Mouse (Mus musculus): ENCODE measurements at regions not wholly inside any gene's neighbourhood (a gene's known extent, or its start where the extent isn't known, plus 50 kb on each side); places are given as distances from the start of the nearest gene placed in this dataset.

DNA sequence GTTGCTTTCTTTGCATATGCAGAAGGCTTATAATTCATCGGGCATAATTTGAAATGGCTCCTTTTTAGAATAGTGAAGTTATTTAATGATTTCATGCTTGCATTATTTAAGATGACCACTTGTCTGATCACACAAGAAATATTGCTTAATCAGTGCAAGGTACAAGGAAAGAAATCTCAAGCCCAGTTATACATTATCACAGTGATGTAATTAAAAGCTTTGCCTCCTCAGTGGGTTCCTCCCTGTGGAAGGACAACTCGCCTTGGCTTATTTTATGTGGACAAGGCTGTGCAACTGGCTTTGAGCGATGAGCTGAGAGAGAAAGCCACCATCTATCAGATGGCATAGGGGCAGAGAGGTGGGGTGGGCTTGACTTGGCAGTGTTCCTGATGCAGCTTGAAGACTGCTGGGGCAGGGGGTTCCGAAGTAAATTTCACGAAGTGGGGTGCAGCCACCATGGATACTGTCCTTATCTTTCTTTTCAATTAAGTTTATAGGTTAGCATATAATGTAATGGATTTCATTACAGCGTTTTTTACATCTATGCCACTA is 74.6 kb downstream of the Btg1 start:
- H3K4me3 ChIP-seq (ENCODE audit: low read depth, low read length), result no peak overlapping the region
- no peak overlapping the region for H3K27ac ChIP-seq (ENCODE audit: insufficient read depth, low read length)
- no peaks in the 10 kb centered on the region for H3K27me3 ChIP-seq (ENCODE audit: control insufficient read depth, insufficient read depth, low read length, poor library complexity, severe bottlenecking)
- no peaks in the 10 kb centered on the region for H3K36me3 ChIP-seq (ENCODE audit: control insufficient read depth, insufficient read depth, low read length, poor library complexity, severe bottlenecking)
- TF ChIP-seq EP300 (IDR thresholded peaks at IDR 0.05; ENCODE audit: insufficient read depth, low read depth, low read length) (no peak), POLR2A (IDR thresholded peaks at IDR 0.05; ENCODE audit: insufficient read depth, low read length) (no peak), CTCF (IDR thresholded peaks at IDR 0.05; ENCODE audit: low read depth, low read length) (no peak)
- no peaks in the 10 kb centered on the region for H3K4me1 ChIP-seq (ENCODE audit: control insufficient read depth, insufficient read depth, low read length)
- no peak overlapping the region for H3K9ac ChIP-seq (ENCODE audit: low read depth, poor library complexity, severe bottlenecking)
- no peaks in the 10 kb centered on the region for H3K9me3 ChIP-seq (replicated peaks; ENCODE audit: control insufficient read depth, insufficient read depth, low read length, poor library complexity, severe bottlenecking)

DNA sequence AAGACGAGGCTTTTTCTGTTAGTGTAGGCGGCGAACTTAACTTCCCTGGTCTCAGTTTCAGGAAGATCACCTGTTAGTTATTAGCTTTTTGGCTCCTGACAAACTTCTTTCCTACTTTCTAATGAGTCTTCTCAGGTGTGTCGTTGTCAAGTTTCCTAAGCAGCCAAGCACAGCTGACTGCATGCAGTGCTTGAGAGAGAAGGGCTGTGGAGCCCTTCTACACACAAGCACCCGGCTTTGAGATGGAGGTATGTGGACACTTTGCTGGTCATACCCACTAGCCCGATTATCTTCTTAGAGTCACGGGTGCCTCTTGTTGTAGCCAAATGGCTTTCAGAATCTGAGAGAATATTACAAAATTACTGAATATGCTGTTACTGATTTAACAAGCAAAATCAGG is 76.0 kb downstream of the Btg1 start:
- TF ChIP-seq EP300 (IDR thresholded peaks at IDR 0.05; ENCODE audit: insufficient read depth, low read depth, low read length), result no peak
- TF ChIP-seq POLR2A (IDR thresholded peaks at IDR 0.05; ENCODE audit: insufficient read depth, low read length), result no peak
- no peak for TF ChIP-seq CTCF (IDR thresholded peaks at IDR 0.05; ENCODE audit: low read depth, low read length)
- Histone ChIP-seq H3K36me3 (ENCODE audit: control insufficient read depth, insufficient read depth, low read length, poor library complexity, severe bottlenecking) (no peaks in the 10 kb centered on the region), H3K27ac (ENCODE audit: insufficient read depth, low read length) (no peak overlapping the region), H3K9ac (ENCODE audit: low read depth, poor library complexity, severe bottlenecking) (no peak overlapping the region), H3K27me3 (ENCODE audit: control insufficient read depth, insufficient read depth, low read length, poor library complexity, severe bottlenecking) (no peaks in the 10 kb centered on the region), H3K4me3 (ENCODE audit: low read depth, low read length) (no peak overlapping the region), H3K4me1 (ENCODE audit: control insufficient read depth, insufficient read depth, low read length) (no peaks in the 10 kb centered on the region), H3K9me3 (replicated peaks; ENCODE audit: control insufficient read depth, insufficient read depth, low read length, poor library complexity, severe bottlenecking) (no peaks in the 10 kb centered on the region)

DNA sequence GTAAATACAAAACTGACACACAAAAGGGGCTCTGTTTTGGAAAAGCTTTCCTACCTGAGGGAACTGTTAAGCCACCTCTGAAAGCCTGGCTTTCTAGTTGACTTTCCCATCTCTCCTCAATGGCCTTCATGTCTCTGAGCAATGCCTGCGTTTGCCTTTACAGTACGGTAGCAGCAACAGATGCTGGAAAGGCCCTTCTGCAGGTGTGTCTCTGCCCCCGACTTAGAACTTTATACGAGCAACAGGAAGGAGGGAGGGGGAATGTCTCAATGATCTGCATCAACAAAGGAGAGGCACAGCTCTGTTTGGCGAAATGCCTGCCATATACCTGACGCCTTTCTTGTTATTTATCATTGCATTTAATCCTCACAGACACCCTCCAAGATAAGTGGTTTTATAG is 77.0 kb downstream of the Btg1 start:
- Histone ChIP-seq H3K27me3 (ENCODE audit: control insufficient read depth, insufficient read depth, low read length, poor library complexity, severe bottlenecking) (no peaks in the 10 kb centered on the region), H3K9me3 (replicated peaks; ENCODE audit: control insufficient read depth, insufficient read depth, low read length, poor library complexity, severe bottlenecking) (no peaks in the 10 kb centered on the region), H3K27ac (ENCODE audit: insufficient read depth, low read length) (no peak overlapping the region), H3K9ac (ENCODE audit: low read depth, poor library complexity, severe bottlenecking) (no peak overlapping the region), H3K4me1 (ENCODE audit: control insufficient read depth, insufficient read depth, low read length) (no peaks in the 10 kb centered on the region), H3K36me3 (ENCODE audit: control insufficient read depth, insufficient read depth, low read length, poor library complexity, severe bottlenecking) (no peaks in the 10 kb centered on the region), H3K4me3 (ENCODE audit: low read depth, low read length) (no peak overlapping the region)
- no peak for TF ChIP-seq EP300 (IDR thresholded peaks at IDR 0.05; ENCODE audit: insufficient read depth, low read depth, low read length)
- no peak for TF ChIP-seq POLR2A (IDR thresholded peaks at IDR 0.05; ENCODE audit: insufficient read depth, low read length)
- no peak for TF ChIP-seq CTCF (IDR thresholded peaks at IDR 0.05; ENCODE audit: low read depth, low read length)

- TF ChIP-seq POLR2A (IDR thresholded peaks at IDR 0.05; ENCODE audit: insufficient read depth, low read length) (no peak), CTCF (IDR thresholded peaks at IDR 0.05; ENCODE audit: low read depth, low read length) (no peak), EP300 (IDR thresholded peaks at IDR 0.05; ENCODE audit: insufficient read depth, low read depth, low read length) (no peak)
- Histone ChIP-seq H3K9ac (ENCODE audit: low read depth, poor library complexity, severe bottlenecking) (no peak overlapping the region), H3K4me1 (ENCODE audit: control insufficient read depth, insufficient read depth, low read length) (no peaks in the 10 kb centered on the region), H3K9me3 (replicated peaks; ENCODE audit: control insufficient read depth, insufficient read depth, low read length, poor library complexity, severe bottlenecking) (no peaks in the 10 kb centered on the region), H3K27ac (ENCODE audit: insufficient read depth, low read length) (no peak overlapping the region), H3K27me3 (ENCODE audit: control insufficient read depth, insufficient read depth, low read length, poor library complexity, severe bottlenecking) (no peaks in the 10 kb centered on the region), H3K36me3 (ENCODE audit: control insufficient read depth, insufficient read depth, low read length, poor library complexity, severe bottlenecking) (no peaks in the 10 kb centered on the region), H3K4me3 (ENCODE audit: low read depth, low read length) (no peak overlapping the region)
Measured at GRCm38 (mm10) chr10:96696571-96696970, 79.8 kb downstream of the Btg1 start.

GRCm38 (mm10) chr10:96697781-96698180 is 81.0 kb downstream of the Btg1 start:
- Histone ChIP-seq H3K4me1 (ENCODE audit: control insufficient read depth, insufficient read depth, low read length) (no peaks in the 10 kb centered on the region), H3K9ac (ENCODE audit: low read depth, poor library complexity, severe bottlenecking) (no peak overlapping the region), H3K9me3 (replicated peaks; ENCODE audit: control insufficient read depth, insufficient read depth, low read length, poor library complexity, severe bottlenecking) (no peaks in the 10 kb centered on the region), H3K27ac (ENCODE audit: insufficient read depth, low read length) (no peak overlapping the region), H3K36me3 (ENCODE audit: control insufficient read depth, insufficient read depth, low read length, poor library complexity, severe bottlenecking) (no peaks in the 10 kb centered on the region), H3K4me3 (ENCODE audit: low read depth, low read length) (no peak overlapping the region; the same call in 1 of the 2 replicates), H3K27me3 (ENCODE audit: control insufficient read depth, insufficient read depth, low read length, poor library complexity, severe bottlenecking) (no peaks in the 10 kb centered on the region)
- TF ChIP-seq POLR2A (IDR thresholded peaks at IDR 0.05; ENCODE audit: insufficient read depth, low read length), result no peak
- TF ChIP-seq EP300 (IDR thresholded peaks at IDR 0.05; ENCODE audit: insufficient read depth, low read depth, low read length), result no peak
- no peak for TF ChIP-seq CTCF (IDR thresholded peaks at IDR 0.05; ENCODE audit: low read depth, low read length)

DNA sequence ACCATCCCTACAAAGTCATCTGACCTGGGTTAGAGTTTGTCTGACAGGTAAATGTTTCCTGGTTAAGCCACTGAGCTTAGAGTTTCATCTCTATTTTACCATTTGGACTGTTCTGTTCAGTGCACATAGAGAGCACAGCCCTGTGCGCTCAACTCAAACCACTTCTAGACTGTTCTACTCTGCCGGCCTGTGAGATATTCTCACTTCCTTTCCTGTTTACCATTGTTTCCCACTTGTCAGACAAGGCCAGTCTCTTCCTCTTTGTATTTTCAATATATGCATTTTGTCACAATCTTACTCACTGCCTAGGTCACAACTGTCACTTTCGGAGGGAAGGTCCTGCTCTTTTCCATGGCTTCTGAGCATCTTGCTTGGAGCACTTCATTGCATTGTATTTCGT is 89.8 kb downstream of the Btg1 start:
- Histone ChIP-seq H3K4me1 (ENCODE audit: control insufficient read depth, insufficient read depth, low read length) (no peaks in the 10 kb centered on the region), H3K9ac (ENCODE audit: low read depth, poor library complexity, severe bottlenecking) (no peak overlapping the region), H3K27me3 (ENCODE audit: control insufficient read depth, insufficient read depth, low read length, poor library complexity, severe bottlenecking) (no peaks in the 10 kb centered on the region), H3K9me3 (replicated peaks; ENCODE audit: control insufficient read depth, insufficient read depth, low read length, poor library complexity, severe bottlenecking) (no peaks in the 10 kb centered on the region), H3K27ac (ENCODE audit: insufficient read depth, low read length) (no peak overlapping the region), H3K36me3 (ENCODE audit: control insufficient read depth, insufficient read depth, low read length, poor library complexity, severe bottlenecking) (no peaks in the 10 kb centered on the region), H3K4me3 (ENCODE audit: low read depth, low read length) (no peak overlapping the region)
- TF ChIP-seq EP300 (IDR thresholded peaks at IDR 0.05; ENCODE audit: insufficient read depth, low read depth, low read length) (no peak), CTCF (IDR thresholded peaks at IDR 0.05; ENCODE audit: low read depth, low read length) (no peak), POLR2A (IDR thresholded peaks at IDR 0.05; ENCODE audit: insufficient read depth, low read length) (no peak)
